Comparison of ENCODE assay signal across 15 mouse cellular contexts in the genomic region with DNA sequence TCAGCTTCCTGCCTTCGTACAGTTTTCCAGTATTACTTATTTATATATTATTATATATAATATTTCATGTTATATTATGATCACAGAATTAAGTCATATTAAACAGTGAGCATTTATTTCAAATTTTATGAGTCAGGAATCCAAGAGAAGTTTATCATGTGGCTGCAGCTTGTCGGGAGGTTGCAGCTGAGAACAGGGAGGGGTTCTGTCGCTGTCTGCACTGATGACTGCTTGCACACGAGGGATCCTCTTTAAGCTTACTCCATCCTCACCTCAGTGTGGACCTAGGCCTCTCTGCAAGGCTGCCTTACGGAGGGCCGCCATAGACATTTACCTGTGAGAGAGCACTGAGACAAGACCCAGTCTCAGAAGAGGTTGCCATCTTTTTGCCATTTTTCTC. TPM values are rescaled to one million over a fixed set of nuclear protein-coding genes. Genes with fewer than 3 reads are reported as not detected.
DNase-seq lines count a peak whose midpoint lies in the region; ATAC-seq lines count a peak whose summit lies in the region.
"Had no signal": no experiment of that assay in that cellular context is flagged by ENCODE, and none has a peak within 500 bp of the region (broad histone marks: within the 10 kb centered on the region; RNA-seq: fewer than 3 reads in every experiment).

No protein-coding gene starts in this region.

- H3K9ac ChIP-seq in neural tube, embryonic 13.5 days: no peak overlapping the region
- no peak overlapping the region; the same call in 1 of the 2 replicates for H3K9ac ChIP-seq in liver, embryonic 12.5 days
- H3K9ac ChIP-seq in neural tube, embryonic 15.5 days (replicated peaks): no peak overlapping the region
- H3K9ac ChIP-seq: forebrain, embryonic 15.5 days; midbrain, embryonic 15.5 days had no signal

- peak; percentile 40; the same call in 1 of the 2 replicates for ATAC-seq in neural tube, embryonic 13.5 days (ENCODE audit: low read depth)
- peak; percentile 92 for ATAC-seq in liver, embryonic 12.5 days
- ATAC-seq in neural tube, embryonic 15.5 days (ENCODE audit: low FRiP score): 0 out of 2 replicates have a peak, but pooled peaks have one; percentile 31
- ATAC-seq in monocyte, adult 5-6 weeks (replicated peaks; ENCODE audit: insufficient number of reproducible peaks, low FRiP score, low TSS enrichment, poor library complexity, severe bottlenecking): no peak
- ATAC-seq: forebrain, embryonic 15.5 days had no signal

- no peak for DNase-seq in neural tube, embryonic 10.5 days (ENCODE audit: extremely low spot score, low spot score)
- peak; percentile 68 for DNase-seq in c-Kit-positive CD71-positive TER-119-positive erythroid progenitor cells, embryonic 14.5 days (ENCODE audit: low spot score)
- no peak for DNase-seq in frontal cortex, postnatal 10 days (ENCODE audit: low spot score in 2 of 2)
- DNase-seq in lung, postnatal 14 days: no peak
- DNase-seq: adrenal gland, adult 8-10 months; cerebellum, adult 8-10 months; heart, postnatal 10 days; lung, postnatal 36 days had no signal

- no peaks in the 10 kb centered on the region for H3K27me3 ChIP-seq in neural tube, embryonic 13.5 days
- no peaks in the 10 kb centered on the region for H3K27me3 ChIP-seq in liver, embryonic 12.5 days (replicated peaks)
- no peaks in the 10 kb centered on the region for H3K27me3 ChIP-seq in neural tube, embryonic 15.5 days (replicated peaks)
- H3K27me3 ChIP-seq: forebrain, embryonic 15.5 days; hindbrain, embryonic 12.5 days; midbrain, embryonic 15.5 days had no signal

- no peaks in the 10 kb centered on the region for H3K9me3 ChIP-seq in neural tube, embryonic 13.5 days
- no peaks in the 10 kb centered on the region for H3K9me3 ChIP-seq in liver, embryonic 12.5 days (replicated peaks)
- no peaks in the 10 kb centered on the region for H3K9me3 ChIP-seq in neural tube, embryonic 15.5 days (replicated peaks)
- H3K9me3 ChIP-seq: forebrain, embryonic 15.5 days; hindbrain, embryonic 12.5 days; midbrain, embryonic 15.5 days had no signal

- H3K36me3 ChIP-seq in neural tube, embryonic 13.5 days: no peaks in the 10 kb centered on the region
- H3K36me3 ChIP-seq in liver, embryonic 12.5 days: no peaks in the 10 kb centered on the region; the same call in 1 of the 2 replicates
- H3K36me3 ChIP-seq in neural tube, embryonic 15.5 days: no peaks in the 10 kb centered on the region
- H3K36me3 ChIP-seq: forebrain, embryonic 15.5 days; hindbrain, embryonic 12.5 days; midbrain, embryonic 15.5 days had no signal

- peaks cover 8% of the 10 kb centered on the region; the same call in 1 of the 2 replicates for H3K4me1 ChIP-seq in neural tube, embryonic 13.5 days (replicated peaks)
- H3K4me1 ChIP-seq in liver, embryonic 12.5 days: peaks cover 22% of the 10 kb centered on the region
- H3K4me1 ChIP-seq in neural tube, embryonic 15.5 days: 0 out of 2 replicates have a peak, but pooled peaks cover 7% of the 10 kb centered on the region

- 80% methylated on average over 6 of the region's 6 CpGs for WGBS in neural tube, embryonic 13.5 days
- 42% methylated on average over 6 of the region's 6 CpGs for WGBS in liver, embryonic 12.5 days (ENCODE audit: insufficient replicate concordance)
- WGBS in neural tube, embryonic 15.5 days: 71% methylated on average over 6 of the region's 6 CpGs

- no peak overlapping the region for H3K4me2 ChIP-seq in neural tube, embryonic 13.5 days
- H3K4me2 ChIP-seq in liver, embryonic 12.5 days: peak overlapping the region; percentile 58
- H3K4me2 ChIP-seq in neural tube, embryonic 15.5 days: no peak overlapping the region
- H3K4me2 ChIP-seq: forebrain, embryonic 15.5 days; hindbrain, embryonic 12.5 days; midbrain, embryonic 15.5 days had no signal

- H3K27ac ChIP-seq in neural tube, embryonic 13.5 days (replicated peaks): no peak overlapping the region
- H3K27ac ChIP-seq in liver, embryonic 12.5 days: peak overlapping the region; percentile 68; the same call in 1 of the 2 replicates
- H3K27ac ChIP-seq in neural tube, embryonic 15.5 days (replicated peaks): no peak overlapping the region
- H3K27ac ChIP-seq: forebrain, embryonic 15.5 days; hindbrain, embryonic 12.5 days had no signal

- H3K4me3 ChIP-seq in neural tube, embryonic 13.5 days: no peak overlapping the region
- no peak overlapping the region for H3K4me3 ChIP-seq in liver, embryonic 12.5 days
- H3K4me3 ChIP-seq in neural tube, embryonic 15.5 days (replicated peaks): no peak overlapping the region
- H3K4me3 ChIP-seq: forebrain, embryonic 15.5 days; hindbrain, embryonic 12.5 days; midbrain, embryonic 15.5 days had no signal

RNA-seq across cellular contexts. Expression of gene Osbpl8, which starts 58.0 kb away (rescaled TPM):
- 17.8 and 20.1 TPM in 2 replicates for polyA plus RNA-seq in neural tube, embryonic 13.5 days (2015; fragmentation: Nextera tagmentation; extraction: Ambion mirVana)
- 11.4 and 12.1 TPM in 2 replicates for polyA plus RNA-seq in liver, embryonic 12.5 days (2016; fragmentation: Nextera tagmentation; extraction: Ambion mirVana)
- polyA plus RNA-seq in neural tube, embryonic 15.5 days (2015; fragmentation: Nextera tagmentation; extraction: Ambion mirVana): 14.1 and 16.0 TPM in 2 replicates
- 103 to 127 TPM (median 111 TPM) in 3 replicates for total RNA-seq in monocyte, adult 5-6 weeks (2017)
